Mouse (Mus musculus): ENCODE measurements around the gene App. TPM values are rescaled to one million over a fixed set of nuclear protein-coding genes. Genes with fewer than 3 reads are reported as not detected.

App gene
- polyA plus RNA-seq, 1 experiment, result 59.8 TPM

- Histone ChIP-seq H3K4me3 (ENCODE audit: control insufficient read depth, insufficient read depth, low read length) (no peak overlapping the region), H3K36me3 (ENCODE audit: control insufficient read depth, insufficient read depth, low read length) (no peaks in the 10 kb centered on the region), H3K27me3 (ENCODE audit: control insufficient read depth, insufficient read depth, low read length) (no peaks in the 10 kb centered on the region), H3K27ac (ENCODE audit: control insufficient read depth, insufficient read depth, low read length) (no peak overlapping the region), H3K4me1 (replicated peaks; ENCODE audit: control insufficient read depth, insufficient read depth, low read length) (no peaks in the 10 kb centered on the region)
- DNase-seq, result no peak
- TF ChIP-seq POLR2A (IDR thresholded peaks at IDR 0.05; ENCODE audit: control insufficient read depth, extremely low read depth, insufficient read depth, low read length, poor library complexity) (no peak), CTCF (IDR thresholded peaks at IDR 0.05; ENCODE audit: borderline replicate concordance, control insufficient read depth, extremely low read depth, insufficient read depth, low read length, poor library complexity) (no peak)
- WGBS, result 89% methylated on average over 7 of the region's 7 CpGs
Measured at GRCm38 (mm10) chr16:85108486-85108885, 65.1 kb downstream of the App start.

DNA sequence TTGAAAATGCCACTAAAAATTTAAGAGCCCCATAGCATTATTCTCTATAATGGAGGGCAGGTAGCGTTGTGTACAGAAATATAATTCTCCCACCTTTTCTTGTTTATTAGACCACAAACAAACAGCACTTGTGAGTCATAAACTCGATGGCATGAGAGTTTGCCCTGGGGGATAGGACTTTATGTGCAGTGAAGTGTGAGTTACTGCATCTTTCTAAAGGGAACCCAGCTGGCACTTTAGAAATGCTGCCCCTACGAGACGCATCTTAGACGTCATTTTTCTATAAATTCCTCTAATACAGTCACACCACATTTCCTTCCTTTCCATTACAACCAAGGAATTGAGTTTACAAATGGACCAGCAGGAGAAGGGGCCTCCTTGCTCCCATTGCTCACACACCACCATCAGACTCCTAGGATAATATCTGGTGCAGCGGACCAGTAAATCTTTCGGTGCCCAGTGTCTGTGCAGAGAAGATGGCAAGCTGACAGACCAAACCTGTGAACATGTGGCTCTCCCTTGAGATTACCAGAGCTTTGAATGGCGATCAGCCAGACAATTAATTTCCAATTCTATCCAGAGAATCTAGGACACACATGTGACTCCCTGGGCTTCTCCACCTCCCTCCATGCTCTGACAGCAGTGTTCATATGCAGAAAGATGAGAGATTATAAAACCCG, 66.8 kb downstream of the App start:
- no peaks in the 10 kb centered on the region for H3K4me1 ChIP-seq (replicated peaks; ENCODE audit: control insufficient read depth, insufficient read depth, low read length)
- no peaks in the 10 kb centered on the region for H3K36me3 ChIP-seq (ENCODE audit: control insufficient read depth, insufficient read depth, low read length)
- no peak overlapping the region for H3K27ac ChIP-seq (ENCODE audit: control insufficient read depth, insufficient read depth, low read length)
- DNase-seq, result no peak
- TF ChIP-seq CTCF (IDR thresholded peaks at IDR 0.05; ENCODE audit: borderline replicate concordance, control insufficient read depth, extremely low read depth, insufficient read depth, low read length, poor library complexity) (no peak), POLR2A (IDR thresholded peaks at IDR 0.05; ENCODE audit: control insufficient read depth, extremely low read depth, insufficient read depth, low read length, poor library complexity) (no peak)
- H3K27me3 ChIP-seq (ENCODE audit: control insufficient read depth, insufficient read depth, low read length), result no peaks in the 10 kb centered on the region
- 89% methylated on average over 9 of the region's 9 CpGs for WGBS
- H3K4me3 ChIP-seq (ENCODE audit: control insufficient read depth, insufficient read depth, low read length), result no peak overlapping the region

- no peaks in the 10 kb centered on the region for H3K4me1 ChIP-seq (replicated peaks; ENCODE audit: control insufficient read depth, insufficient read depth, low read length)
- H3K4me3 ChIP-seq (ENCODE audit: control insufficient read depth, insufficient read depth, low read length), result no peak overlapping the region
- DNase-seq, result no peak
- H3K27ac ChIP-seq (ENCODE audit: control insufficient read depth, insufficient read depth, low read length), result no peak overlapping the region
- TF ChIP-seq POLR2A (IDR thresholded peaks at IDR 0.05; ENCODE audit: control insufficient read depth, extremely low read depth, insufficient read depth, low read length, poor library complexity), result no peak
- no peak for TF ChIP-seq CTCF (IDR thresholded peaks at IDR 0.05; ENCODE audit: borderline replicate concordance, control insufficient read depth, extremely low read depth, insufficient read depth, low read length, poor library complexity)
- H3K27me3 ChIP-seq (ENCODE audit: control insufficient read depth, insufficient read depth, low read length), result no peaks in the 10 kb centered on the region
- H3K36me3 ChIP-seq (ENCODE audit: control insufficient read depth, insufficient read depth, low read length), result no peaks in the 10 kb centered on the region
- WGBS, result 80% methylated on average over 4 of the region's 4 CpGs
Measured at GRCm38 (mm10) chr16:85105603-85106002, 68.0 kb downstream of the App start.

- H3K4me1 ChIP-seq (replicated peaks; ENCODE audit: control insufficient read depth, insufficient read depth, low read length), result no peaks in the 10 kb centered on the region
- H3K4me3 ChIP-seq (ENCODE audit: control insufficient read depth, insufficient read depth, low read length), result no peak overlapping the region
- no peaks in the 10 kb centered on the region for H3K27me3 ChIP-seq (ENCODE audit: control insufficient read depth, insufficient read depth, low read length)
- WGBS, result 94% methylated on average over 13 of the region's 13 CpGs
- DNase-seq, result no peak
- no peak for TF ChIP-seq CTCF (IDR thresholded peaks at IDR 0.05; ENCODE audit: borderline replicate concordance, control insufficient read depth, extremely low read depth, insufficient read depth, low read length, poor library complexity)
- no peaks in the 10 kb centered on the region for H3K36me3 ChIP-seq (ENCODE audit: control insufficient read depth, insufficient read depth, low read length)
- no peak overlapping the region for H3K27ac ChIP-seq (ENCODE audit: control insufficient read depth, insufficient read depth, low read length)
Measured at GRCm38 (mm10) chr16:85103116-85103787, 70.3 kb downstream of the App start.

- H3K36me3 ChIP-seq (ENCODE audit: control insufficient read depth, insufficient read depth, low read length), result no peaks in the 10 kb centered on the region
- DNase-seq, result no peak
- H3K27ac ChIP-seq (ENCODE audit: control insufficient read depth, insufficient read depth, low read length), result no peak overlapping the region
- WGBS, result 98% methylated on average over 3 of the region's 3 CpGs
- H3K4me3 ChIP-seq (ENCODE audit: control insufficient read depth, insufficient read depth, low read length), result no peak overlapping the region
- TF ChIP-seq POLR2A (IDR thresholded peaks at IDR 0.05; ENCODE audit: control insufficient read depth, extremely low read depth, insufficient read depth, low read length, poor library complexity) (no peak), CTCF (IDR thresholded peaks at IDR 0.05; ENCODE audit: borderline replicate concordance, control insufficient read depth, extremely low read depth, insufficient read depth, low read length, poor library complexity) (no peak)
- H3K4me1 ChIP-seq (replicated peaks; ENCODE audit: control insufficient read depth, insufficient read depth, low read length), result no peaks in the 10 kb centered on the region
- H3K27me3 ChIP-seq (ENCODE audit: control insufficient read depth, insufficient read depth, low read length), result no peaks in the 10 kb centered on the region
Measured at GRCm38 (mm10) chr16:85101544-85101943, 72.0 kb downstream of the App start.

DNA sequence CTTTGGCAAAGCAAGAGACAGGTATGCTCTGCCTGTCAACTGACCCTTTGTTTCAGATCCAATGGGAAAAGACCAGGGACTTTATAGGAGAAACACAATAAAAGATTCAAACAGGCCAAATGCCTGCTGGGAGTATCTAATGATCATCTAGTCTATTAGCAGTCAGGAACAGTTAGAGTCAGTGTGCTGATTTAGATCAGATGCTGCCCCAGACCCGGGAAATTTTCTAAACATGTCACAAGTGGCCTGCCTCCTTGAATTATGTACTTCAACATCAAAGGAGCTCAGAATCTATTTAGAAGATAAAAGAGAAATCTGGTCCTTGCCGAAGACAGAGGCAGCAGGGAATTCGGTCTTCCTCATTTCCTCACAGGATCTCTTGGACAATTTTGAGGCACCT, 72.8 kb downstream of the App start:
- 83% methylated on average over 3 of the region's 3 CpGs for WGBS

More for the DNA sequence above, 72.8 kb downstream of the App start:
- DNase-seq, result no peak
- H3K36me3 ChIP-seq (ENCODE audit: control insufficient read depth, insufficient read depth, low read length), result no peaks in the 10 kb centered on the region
- H3K4me3 ChIP-seq (ENCODE audit: control insufficient read depth, insufficient read depth, low read length), result no peak overlapping the region
- H3K27me3 ChIP-seq (ENCODE audit: control insufficient read depth, insufficient read depth, low read length), result no peaks in the 10 kb centered on the region
- TF ChIP-seq POLR2A (IDR thresholded peaks at IDR 0.05; ENCODE audit: control insufficient read depth, extremely low read depth, insufficient read depth, low read length, poor library complexity) (no peak), CTCF (IDR thresholded peaks at IDR 0.05; ENCODE audit: borderline replicate concordance, control insufficient read depth, extremely low read depth, insufficient read depth, low read length, poor library complexity) (no peak)
- no peak overlapping the region for H3K27ac ChIP-seq (ENCODE audit: control insufficient read depth, insufficient read depth, low read length)
- no peaks in the 10 kb centered on the region for H3K4me1 ChIP-seq (replicated peaks; ENCODE audit: control insufficient read depth, insufficient read depth, low read length)

Data from thymus, adult 2 months (tissue).